Mouse (Mus musculus): ENCODE data around the gene Wdfy2.
A peak's percentile ranks its signal among the peaks of the same experiment; 100 is the strongest.

The Wdfy2 gene

GRCm38 (mm10) chr14:62924800-62925199, 87.3 kb downstream of the Wdfy2 start:
- no peak for DNase-seq (ENCODE audit: low spot score in 2 of 2)

- DNase-seq (ENCODE audit: low spot score in 2 of 2): peak; percentile 63 to 64
Measured at GRCm38 (mm10) chr14:62928101-62928541, 90.6 kb downstream of the Wdfy2 start.

GRCm38 (mm10) chr14:62935361-62935760, 97.9 kb downstream of the Wdfy2 start:
- DNase-seq (ENCODE audit: low spot score in 2 of 2): no peak

GRCm38 (mm10) chr14:62936631-62937380, 99.3 kb downstream of the Wdfy2 start:
- no peak for DNase-seq (ENCODE audit: low spot score in 2 of 2)

GRCm38 (mm10) chr14:62937675-62938074, 100.2 kb downstream of the Wdfy2 start:
- peak in 1 of 2 experiments; percentile 25 for DNase-seq (ENCODE audit: low spot score in 2 of 2)

- DNase-seq (ENCODE audit: low spot score in 2 of 2): no peak
Measured at GRCm38 (mm10) chr14:62939435-62939834, 102.0 kb downstream of the Wdfy2 start.

GRCm38 (mm10) chr14:62940383-62941074, 103.1 kb downstream of the Wdfy2 start:
- DNase-seq (ENCODE audit: low spot score in 2 of 2): no peak

- no peak for DNase-seq (ENCODE audit: low spot score in 2 of 2)
Measured at GRCm38 (mm10) chr14:62946794-62947193, 109.3 kb downstream of the Wdfy2 start.

- no peak for DNase-seq (ENCODE audit: low spot score in 2 of 2)
Measured at GRCm38 (mm10) chr14:62956091-62956490, 118.6 kb downstream of the Wdfy2 start.

GRCm38 (mm10) chr14:62963632-62964031, 126.2 kb downstream of the Wdfy2 start:
- no peak for DNase-seq (ENCODE audit: low spot score in 2 of 2)

- DNase-seq (ENCODE audit: low spot score in 2 of 2): no peak
Measured at GRCm38 (mm10) chr14:62965342-62965741, 127.9 kb downstream of the Wdfy2 start.

- DNase-seq (ENCODE audit: low spot score in 2 of 2): no peak
Measured at GRCm38 (mm10) chr14:62965811-62966520, 128.5 kb downstream of the Wdfy2 start.

- peak; percentile 70 to 77 for DNase-seq (ENCODE audit: low spot score in 2 of 2)
Measured at GRCm38 (mm10) chr14:62975046-62975445, 137.6 kb downstream of the Wdfy2 start.

- DNase-seq (ENCODE audit: low spot score in 2 of 2): no peak
Measured at GRCm38 (mm10) chr14:62979815-62980214, 142.3 kb downstream of the Wdfy2 start.

GRCm38 (mm10) chr14:62984410-62984809, 146.9 kb downstream of the Wdfy2 start, which contains the start of gene Defb48:
TSS of gene Defb48 (minus strand) at chr14:62984510.
- DNase-seq (ENCODE audit: low spot score in 2 of 2): no peak

- DNase-seq (ENCODE audit: low spot score in 2 of 2): no peak
Measured at GRCm38 (mm10) chr14:62991271-62991670, 153.8 kb downstream of the Wdfy2 start.

GRCm38 (mm10) chr14:62991849-62992510, 154.5 kb downstream of the Wdfy2 start:
- no peak for DNase-seq (ENCODE audit: low spot score in 2 of 2)

- DNase-seq (ENCODE audit: low spot score in 2 of 2): no peak
Measured at GRCm38 (mm10) chr14:62997777-62998176, 160.3 kb downstream of the Wdfy2 start, which contains the start of gene Defb47. TSS of gene Defb47 (plus strand) at chr14:62998077.

GRCm38 (mm10) chr14:62998977-62999376, 161.5 kb downstream of the Wdfy2 start:
- DNase-seq (ENCODE audit: low spot score in 2 of 2): no peak

- DNase-seq (ENCODE audit: low spot score in 2 of 2): no peak
Measured at GRCm38 (mm10) chr14:63002588-63002987, 165.1 kb downstream of the Wdfy2 start.
